Mouse (Mus musculus) megakaryocyte, adult 5-6 weeks (primary cell): ENCODE data around the gene Gm36028. TPM values are rescaled to one million over a fixed set of nuclear protein-coding genes. Genes with fewer than 3 reads are reported as not detected.
A peak's percentile ranks its signal among the peaks of the same experiment; 100 is the strongest.

Experiments
- ATAC-seq: 2 replicates; pipeline ENCODE4 v1.8.0; 2016; ENCODE audit warnings: mild to moderate bottlenecking, inconsistent platforms; ENCODE audit not compliant: poor library complexity, severe bottlenecking
- total RNA-seq, 2 experiments: library from RNA; stranded (forward) in 1 of 2; stranded (reverse) in 1 of 2; fragments of 153-499, 151-499 nt in 1 of 2; fragments of 221-1000, 200-1000 nt in 1 of 2; gene quantifications; 2 replicates each; pipeline versions ENCODE4 v1.2.3 to v1.2.4; 2015 to 2017

Gene Gm36028
- total RNA-seq (2015) (not detected in 2 replicates), total RNA-seq (2017) (not detected in 2 replicates)

DNA sequence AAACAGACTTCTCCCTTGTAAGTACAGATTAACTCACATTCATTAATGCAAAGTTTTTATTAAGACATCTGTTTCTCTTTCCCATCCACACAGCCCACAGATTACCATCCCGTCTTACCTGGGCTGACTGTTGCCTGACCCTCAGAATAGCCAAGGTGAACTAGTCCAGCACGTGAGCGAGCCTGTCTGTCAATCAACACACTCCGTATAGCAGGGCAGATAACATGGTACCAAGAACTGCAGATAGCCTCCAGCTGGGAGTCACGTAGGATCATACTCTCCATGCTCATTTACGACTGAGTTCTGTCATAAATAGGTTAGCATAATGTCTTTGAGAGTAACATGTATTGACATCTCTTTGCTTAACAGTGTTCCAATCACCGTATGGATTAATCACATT, at the start of gene Gm36028:
Gene Gm36028 (minus strand): TSS at position 118 of the 400 bp plus-strand sequence.
- ATAC-seq: no peak

DNA sequence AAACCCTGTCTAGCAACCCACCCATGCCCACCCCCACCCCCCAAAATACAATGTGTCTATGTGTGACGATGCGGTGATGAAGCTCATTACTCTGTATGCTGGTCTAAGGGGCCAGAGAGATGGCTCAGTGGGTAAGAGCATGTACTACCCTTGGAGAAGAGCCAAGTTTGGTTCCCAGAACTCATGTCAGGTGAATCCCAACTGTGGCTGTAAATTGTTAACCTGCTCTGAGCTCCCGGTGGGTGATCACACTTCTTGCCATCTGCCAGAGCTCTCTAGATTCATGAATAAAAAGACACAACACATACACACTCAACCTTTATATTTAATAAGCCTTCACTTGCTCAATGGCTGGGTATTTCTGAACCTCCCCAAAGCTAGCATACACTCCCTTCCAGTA, 45.5 kb upstream of the Gm36028 start:
- no peak for ATAC-seq

DNA sequence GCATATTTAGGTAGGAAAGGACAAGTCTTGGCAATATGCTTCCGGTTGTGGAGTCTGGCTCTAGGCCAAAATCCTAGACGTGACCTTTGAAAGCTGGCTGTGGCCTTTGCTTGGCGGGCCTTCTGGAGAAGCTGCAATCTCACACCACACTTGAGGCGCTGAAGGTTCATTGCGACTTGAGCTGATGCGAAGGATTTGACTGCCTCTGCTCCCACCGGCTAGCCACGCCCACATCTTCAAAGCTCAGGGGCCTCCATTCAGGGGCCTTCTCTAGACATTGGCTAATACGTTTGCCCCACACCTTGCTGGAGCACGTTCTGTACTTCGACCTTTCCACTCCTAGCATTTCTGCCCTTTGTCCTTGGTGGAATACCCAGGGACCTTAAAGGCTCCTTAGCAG, 40.4 kb upstream of the Gm36028 start:
- no peak for ATAC-seq

DNA sequence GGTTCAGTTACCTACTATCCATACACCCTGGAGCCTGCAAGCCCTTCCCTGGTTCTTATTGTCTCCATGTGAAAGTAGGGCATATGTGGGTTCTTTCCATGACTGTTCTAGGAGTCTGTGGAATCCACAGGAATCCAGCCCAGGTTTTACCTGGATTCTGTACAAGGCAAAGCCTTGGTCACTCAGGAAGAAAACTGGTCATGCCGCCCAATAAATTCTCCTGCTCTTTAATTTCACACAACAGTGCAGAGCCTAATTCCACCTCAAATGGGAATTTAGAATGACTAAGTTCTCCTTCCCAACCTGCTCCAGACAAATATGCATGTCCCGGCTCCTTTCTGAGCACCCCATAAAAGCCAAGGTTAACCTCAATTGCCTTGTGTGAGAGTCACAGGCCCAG, 38.4 kb upstream of the Gm36028 start:
- no peak for ATAC-seq

DNA sequence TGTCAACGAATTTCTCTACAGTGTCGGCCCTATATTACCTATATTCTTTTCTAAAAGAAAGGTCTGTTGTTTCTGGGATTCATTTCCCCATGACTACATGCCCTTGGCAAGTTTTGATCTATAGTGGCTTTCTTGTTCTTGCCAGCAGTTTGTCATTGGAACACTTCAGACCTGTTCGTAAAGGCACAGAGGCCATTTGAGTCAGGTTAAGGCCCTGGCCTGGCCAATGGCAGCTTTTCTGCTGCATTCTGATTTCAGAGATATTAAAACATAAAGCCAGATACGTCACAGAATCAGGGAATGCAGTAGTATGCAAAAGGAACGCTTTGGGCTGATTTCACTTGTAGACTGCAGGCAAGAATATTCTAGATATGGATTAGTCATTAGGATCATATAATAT, 37.8 kb upstream of the Gm36028 start:
- no peak for ATAC-seq

DNA sequence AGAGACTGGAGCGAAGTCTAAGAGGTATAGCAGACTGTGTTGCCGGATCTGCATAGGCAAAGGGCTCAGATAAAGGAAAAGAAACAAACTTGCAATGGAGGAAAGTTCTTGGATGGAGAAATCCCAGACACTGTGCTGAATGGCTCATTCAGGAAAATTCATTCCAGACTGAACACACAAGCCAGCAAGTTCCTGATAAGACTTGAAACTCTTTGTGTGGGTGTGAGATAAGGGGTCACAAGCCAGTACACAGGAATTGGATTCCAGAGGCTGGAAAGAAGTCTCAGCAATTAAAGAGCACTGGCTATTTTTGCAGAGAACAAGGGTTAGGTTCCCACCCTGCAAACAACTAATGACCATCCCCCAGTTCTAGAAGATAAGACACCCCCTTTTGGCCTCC, 33.0 kb upstream of the Gm36028 start:
- no peak for ATAC-seq

DNA sequence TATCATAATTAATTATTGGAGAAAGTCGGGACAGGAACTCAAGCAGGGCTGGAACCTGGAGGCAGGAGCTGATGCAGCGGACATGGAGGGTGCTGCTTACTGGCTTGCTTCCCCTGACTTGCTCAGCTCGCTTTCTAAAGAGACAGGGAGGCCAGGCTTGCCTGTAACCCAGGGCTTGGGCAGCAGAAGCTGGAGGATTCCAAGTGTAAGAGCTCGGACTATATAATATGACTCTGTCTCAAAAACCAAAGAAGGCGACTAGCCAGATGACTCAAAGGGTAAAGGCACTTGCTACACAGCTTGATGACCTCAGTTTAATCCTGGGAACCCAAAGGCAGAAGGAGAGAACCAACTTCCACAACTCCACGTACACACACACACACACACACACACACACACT, 32.4 kb upstream of the Gm36028 start:
- no peak for ATAC-seq

DNA sequence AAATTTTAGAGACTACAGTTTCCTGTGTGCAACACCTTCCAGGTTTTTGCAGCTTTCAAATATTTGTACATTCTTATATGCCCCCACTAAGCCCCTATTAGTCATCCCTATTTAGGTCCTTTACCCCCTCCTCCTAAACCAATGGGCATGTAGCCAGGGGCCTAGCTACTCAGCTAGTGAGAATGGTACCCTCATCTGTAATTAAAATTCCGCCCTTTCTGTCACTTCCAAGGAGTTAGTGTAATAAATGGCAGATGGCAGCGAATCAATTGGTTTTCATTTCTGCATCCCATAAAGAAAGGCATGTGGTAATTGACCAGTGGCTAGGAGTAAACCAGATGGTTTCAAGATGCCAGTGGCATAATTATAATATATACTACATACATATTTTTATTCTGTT, 31.7 kb upstream of the Gm36028 start:
- ATAC-seq: no peak

DNA sequence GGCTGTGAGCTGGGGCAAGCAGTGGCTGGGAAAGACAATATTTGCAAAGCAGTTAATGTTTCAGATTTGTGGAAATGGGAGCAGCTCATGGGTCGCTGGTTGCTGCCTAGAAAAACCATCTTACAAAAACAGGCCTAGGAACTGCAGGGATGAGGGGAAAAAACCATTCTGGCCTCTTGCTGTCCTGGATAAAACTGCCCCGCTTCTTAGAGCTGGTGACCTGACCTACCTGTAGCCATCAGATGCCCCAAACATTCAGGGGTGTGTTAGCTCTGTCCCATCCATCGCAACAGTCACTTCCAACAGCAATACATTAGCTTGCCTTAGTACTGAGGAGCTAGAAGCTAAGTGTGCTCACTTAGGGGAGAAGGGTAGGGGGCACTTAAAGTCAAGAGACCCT, 28.0 kb upstream of the Gm36028 start:
- no peak for ATAC-seq

DNA sequence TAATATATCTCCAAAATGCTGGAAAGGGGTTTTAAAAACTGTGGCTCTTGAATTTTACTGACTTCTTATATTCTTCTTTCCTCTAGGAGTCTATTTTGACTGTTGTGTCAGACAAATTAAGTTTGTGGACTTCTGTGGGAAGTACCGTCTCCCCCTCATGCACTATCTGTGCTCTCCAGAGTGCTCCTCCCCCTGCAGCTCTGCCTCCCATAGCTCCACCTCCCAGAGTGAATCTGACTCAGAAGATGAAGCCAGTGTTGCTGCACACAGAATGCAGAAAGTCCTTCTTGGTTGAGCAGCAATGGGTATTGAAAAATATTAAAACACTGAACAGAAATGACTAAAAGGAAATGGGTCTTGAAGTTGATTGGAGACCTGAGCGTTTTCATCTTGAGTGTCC, 20.2 kb upstream of the Gm36028 start:
- no peak for ATAC-seq

DNA sequence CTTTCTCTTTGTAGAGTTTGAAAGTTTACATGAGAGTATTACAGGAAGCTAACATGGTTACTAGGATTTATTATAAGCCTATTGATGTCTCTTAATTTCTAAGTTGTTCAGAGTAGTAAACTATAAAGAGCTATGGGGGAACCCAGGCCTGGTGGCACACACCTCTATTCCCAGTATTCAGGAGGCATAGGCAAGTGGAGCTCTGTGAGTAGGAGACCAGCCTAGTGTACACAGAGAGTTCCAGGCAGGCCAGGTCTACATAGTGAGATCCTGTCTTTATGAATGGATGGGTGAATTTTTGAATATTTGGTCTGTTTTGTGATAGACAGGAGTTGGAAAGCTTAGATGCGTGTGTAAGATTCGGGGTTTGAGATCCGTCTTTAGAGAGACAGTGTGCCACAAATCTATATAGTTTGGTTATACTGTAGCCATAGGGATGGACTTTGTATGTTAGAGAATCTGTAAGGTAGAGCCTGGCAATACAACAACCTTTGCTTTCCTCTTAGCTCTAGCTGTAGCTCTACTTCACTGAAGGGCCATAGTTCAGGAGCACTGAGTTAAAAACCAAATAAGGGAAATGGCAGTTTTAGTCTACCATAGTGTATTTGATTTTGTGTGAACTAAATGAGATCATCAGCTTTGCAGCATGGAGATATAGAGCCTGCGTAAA, 18.9 kb upstream of the Gm36028 start:
- no peak for ATAC-seq

DNA sequence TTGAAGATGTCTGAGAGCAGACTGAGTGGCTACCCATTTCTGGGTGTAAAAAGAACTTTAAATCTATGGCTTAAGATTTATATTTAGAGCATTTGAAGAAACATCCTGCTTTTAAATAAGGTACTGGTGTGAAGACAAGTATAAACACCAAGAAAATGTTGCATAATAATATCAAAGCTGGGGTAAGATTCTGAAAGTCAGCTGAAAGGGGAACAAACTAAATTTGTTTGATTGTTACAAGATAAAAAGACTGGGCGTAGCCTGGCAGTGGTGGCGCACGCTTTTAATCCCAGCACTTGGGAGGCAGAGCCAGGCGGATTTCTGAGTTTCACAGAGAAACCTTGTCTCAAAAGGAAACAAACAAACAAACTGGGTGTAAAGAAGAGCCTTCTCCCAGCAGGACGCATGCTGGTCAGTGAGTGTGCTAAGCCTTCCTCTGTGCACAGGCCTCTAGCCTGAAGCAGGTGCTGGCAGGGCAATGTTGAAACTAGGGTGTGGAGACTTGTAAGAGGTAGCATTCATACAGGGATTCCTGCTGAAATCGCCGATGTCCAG, 18.1 kb upstream of the Gm36028 start:
- ATAC-seq: peak; percentile 60

DNA sequence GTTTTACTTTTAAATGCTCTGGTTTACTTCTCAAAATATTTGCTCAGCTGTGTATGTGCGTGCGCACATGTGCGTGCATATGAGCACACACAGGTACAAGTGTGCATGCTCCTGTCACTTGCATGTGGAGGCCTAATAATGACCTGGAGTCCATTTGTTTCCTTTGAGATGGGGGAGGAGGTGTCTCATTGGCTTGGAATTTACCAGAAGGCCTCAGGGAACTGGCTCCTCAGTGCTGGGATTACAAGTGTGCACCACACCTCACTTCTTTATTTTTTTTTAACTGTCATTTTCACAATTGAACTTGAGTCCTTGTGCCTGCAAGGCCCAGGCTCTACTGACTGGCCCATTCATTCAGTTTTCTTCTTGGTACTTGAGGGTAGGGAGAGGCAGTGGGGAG, 16.5 kb upstream of the Gm36028 start:
- ATAC-seq: no peak

DNA sequence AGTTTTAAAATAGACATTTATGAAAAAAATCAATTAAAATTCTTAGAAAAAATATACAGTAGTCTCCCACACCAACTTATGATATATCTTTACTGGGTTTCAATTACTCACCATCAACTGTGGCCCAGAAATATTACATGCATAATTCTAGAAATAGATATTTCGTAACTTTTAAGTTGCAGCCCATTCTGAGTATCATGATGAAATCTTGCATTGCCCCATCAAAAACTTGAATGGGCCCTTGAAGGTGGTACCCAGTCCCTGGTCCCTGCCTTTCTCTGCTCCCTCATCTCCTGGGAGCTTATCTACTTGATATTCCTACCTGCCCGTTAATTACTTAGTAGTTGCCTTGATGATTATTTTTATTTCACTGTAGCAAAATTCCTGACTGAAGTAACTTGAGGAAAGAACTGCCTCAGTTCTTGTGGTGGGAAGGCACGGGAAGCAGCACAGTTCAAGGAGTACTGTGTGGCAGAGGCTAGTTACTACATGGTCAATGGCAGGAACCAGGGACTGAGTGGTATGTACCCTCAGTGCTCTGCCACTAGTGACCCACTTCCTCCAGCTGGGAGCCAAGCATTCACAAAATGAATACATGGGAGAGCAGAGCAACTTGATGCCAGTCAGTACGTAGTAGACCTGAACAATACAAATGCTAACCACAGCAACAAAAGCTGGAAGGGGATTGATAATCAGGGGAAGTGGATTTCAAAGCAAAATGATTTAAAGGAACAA, 13.7 kb upstream of the Gm36028 start:
- ATAC-seq: peak; percentile 63

DNA sequence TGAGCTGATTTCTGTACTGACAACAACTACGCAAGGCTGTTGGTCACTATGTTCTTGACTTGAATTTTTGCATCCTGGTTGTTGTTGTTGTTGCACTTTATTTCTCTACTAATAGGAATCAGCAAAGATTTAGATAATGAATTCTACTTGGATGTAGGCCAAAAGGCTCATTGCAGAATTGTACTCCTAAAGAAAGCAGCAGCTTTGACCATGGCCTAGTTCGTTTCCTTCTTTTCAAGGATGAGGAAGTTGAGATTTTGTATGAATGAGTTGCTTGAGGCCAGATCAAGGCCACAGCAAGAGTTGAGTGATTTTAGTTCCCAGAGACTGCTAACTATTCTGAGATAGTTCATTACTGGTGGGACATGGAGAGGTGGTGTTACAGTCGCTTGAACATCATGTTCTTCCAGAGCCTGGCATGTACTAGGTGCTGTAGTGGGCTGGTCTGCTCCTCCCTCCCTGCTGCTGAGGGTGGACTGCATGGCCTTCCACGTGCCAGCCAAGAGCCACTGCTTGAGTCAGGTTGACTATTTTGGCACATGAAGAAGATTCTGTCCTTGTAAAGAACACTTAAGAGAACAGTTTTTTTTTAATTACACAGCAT, 10.3 kb upstream of the Gm36028 start:
- peak; percentile 38; the same call in 1 of the 2 replicates for ATAC-seq

DNA sequence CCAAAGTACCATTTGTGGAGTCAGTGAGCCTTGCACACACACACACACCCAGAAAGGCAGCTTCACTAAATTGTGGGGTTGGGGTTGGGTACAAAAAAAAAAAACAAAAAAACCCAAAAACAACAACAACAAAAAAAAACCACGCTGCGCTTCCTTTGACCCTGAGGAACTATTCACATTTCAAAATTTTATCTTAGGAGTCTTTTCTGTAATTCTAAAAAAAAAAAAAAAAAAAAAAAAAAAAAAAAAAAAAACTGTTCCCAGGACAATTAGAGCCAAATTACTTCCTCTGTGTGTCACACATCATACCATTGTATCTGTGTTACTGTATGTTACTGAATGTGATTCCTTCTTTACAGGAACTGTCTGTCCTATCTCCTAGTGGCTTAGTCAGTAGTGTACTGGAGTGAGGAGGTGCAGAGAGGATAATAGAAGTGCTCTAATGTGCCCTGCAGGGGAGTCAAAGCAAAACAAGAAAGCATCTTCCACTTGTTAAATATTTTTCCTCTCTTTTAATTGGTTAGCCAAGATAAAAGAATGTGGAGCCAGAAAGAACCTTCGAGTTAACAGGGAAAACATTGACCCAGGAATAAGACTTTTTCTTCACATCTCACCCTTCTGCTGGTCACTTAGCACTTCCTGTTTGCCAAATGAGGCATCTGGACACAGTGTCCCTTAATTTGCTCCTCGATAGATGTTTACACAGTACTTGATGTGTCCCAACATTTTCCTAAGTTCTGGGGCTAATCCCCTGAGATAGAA, 8.7 kb upstream of the Gm36028 start:
- ATAC-seq: no peak

DNA sequence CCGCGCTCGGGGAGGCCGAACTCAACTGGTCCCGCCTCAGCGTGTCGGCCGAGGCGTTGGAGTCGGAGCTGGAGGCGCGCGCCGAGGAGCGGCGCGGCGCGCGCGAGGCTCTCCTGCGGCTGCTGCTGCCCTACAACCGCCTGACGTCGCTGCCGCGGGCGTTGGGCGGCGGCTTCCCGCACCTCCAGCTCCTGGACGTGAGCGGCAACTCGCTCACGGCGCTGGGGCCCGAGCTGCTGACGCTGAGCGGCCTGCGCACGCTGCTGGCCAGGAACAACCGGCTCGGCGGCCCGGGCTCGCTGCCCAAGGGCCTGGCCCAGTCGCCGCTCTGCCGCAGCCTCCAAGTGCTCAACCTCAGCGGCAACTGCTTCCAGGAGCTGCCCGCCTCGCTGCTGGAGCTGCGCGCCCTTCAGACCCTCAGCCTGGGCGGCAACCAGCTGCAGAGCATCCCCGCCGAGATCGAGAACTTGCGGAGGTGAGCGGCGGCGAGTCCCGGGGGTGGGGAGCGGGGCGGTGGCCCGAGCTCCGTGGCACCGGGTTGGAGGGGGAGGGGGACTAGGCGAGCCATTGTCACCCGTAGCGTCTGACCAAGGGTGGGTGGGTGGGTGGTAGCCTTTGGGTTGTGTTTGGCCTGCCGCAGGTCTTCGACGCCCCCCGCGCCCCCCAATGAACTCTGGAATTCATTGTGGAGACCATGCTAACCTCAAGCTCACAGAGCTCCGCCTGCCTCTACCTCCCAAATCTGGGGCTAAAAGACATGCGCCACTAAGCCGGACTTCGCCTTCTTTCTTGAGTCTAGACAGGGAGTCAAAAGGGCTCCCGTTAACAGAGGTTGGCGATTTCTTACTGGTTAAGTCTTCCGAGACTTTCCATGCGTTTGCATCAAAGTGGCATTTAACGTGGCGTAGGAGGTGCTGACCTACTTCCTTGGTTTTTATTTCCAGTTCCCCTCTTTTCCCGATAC, 7.8 kb upstream of the Gm36028 start:
- ATAC-seq: peak; percentile 49

DNA sequence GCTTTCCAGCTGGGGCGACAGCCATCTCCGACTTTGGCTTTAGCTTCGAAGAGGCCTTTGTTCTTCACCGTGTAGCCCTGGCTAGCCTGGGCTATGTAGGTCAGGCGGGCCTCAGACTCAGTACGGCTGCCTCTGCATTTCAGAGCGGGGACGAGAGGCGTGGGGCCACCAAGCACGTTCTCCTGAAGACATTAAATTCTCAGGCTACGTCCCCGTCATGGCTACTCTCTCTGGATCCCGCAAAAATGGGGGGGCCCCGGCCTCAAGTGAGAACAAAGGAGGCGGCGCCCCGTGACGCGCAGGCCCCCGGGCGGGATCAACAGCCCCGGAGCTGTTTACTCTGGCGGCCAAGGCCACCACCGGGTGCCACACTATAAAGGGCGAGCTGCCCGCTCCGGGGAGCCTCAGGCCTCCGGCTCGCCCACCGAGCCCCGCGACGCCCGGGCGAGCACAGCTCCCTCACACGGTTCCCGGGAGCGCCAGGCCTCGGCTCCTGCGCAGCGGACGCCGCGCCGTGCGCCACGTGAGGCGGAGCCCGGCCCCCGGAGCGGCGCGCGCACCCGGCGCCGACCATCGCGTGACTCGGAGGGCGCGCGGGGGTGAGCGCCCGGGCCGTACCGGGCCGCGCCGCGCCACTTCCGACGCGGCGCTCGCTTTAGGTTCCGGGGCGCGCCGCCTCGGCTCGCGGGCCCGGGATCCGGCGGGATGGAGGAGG, 7.0 kb upstream of the Gm36028 start, which contains the start of gene Lrrc58:
Gene Lrrc58 (plus strand): TSS at position 599 of the 715 bp plus-strand sequence.
- ATAC-seq: peak; percentile 71

DNA sequence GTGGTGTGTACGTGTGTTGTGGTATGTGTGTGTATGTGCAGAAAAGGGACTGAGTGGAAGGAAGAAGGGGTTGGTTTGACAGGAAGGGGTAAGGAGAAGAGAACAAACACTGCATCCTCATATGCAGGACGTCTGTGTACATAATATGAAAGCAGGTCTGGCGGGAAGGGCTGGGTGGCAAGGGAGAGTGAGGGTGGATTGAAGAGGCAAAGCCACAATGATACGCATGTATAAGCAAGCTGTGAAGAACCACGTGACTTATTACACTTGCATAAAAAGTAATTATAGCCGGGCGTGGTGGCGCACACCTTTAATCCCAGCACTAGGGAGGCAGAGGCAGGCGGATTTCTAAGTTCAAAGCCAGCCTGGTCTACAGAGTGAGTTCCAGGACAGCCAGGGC, 4.9 kb upstream of the Gm36028 start:
- no peak for ATAC-seq
